Mouse (Mus musculus): ENCODE measurements around the gene Slc5a10.

Slc5a10 gene

DNA sequence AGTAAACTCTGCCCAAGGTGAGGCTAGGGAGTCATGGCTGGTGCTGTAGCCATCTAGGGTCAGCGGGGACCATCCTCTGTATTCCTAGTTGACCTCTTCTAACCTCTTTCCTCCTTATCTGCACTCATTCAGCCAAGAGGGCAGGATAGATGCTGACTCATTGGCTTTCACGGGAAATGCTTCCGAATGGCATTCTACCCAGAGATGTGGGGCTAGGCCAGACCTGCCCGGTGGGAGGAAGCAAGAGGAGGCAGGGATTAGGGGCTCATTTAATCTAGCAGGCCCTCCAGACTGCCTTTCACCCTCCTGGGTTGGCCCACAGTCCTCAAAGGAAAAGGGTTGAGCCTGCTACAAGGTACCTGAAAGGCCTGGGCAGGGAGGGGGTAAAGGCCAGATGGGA, 14.4 kb downstream of the Slc5a10 start:
- intact Hi-C loops (cut with DNase I) = no loop called here

GRCm38 (mm10) chr11:61705581-61705980, 15.0 kb downstream of the Slc5a10 start:
- intact Hi-C loops (cut with DNase I) = no loop called here

- intact Hi-C loops (cut with DNase I) = no loop called here
Measured at GRCm38 (mm10) chr11:61702494-61702893, 18.1 kb downstream of the Slc5a10 start.

GRCm38 (mm10) chr11:61701696-61702095, 18.9 kb downstream of the Slc5a10 start:
- intact Hi-C loops (cut with DNase I) = no loop called here

DNA sequence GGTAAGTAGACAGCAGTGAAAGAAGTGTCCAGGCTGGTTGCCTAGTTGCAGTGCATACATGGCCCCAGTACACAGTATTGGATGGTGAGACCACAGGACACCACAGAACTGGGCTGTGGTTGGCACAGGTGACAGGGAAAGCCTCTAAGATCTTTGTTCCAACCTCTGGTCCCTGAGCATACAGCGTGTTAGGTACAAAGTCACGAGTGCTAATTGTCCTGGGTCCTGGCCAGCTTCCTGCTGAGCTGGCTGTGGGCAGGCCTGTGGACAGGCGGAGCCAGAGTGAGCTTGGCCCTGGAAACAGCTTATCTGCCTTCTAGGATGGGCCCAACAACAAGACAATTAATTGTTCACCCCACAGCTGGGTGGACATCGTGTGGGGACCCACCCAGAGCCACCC, 20.7 kb downstream of the Slc5a10 start:
- intact Hi-C loops (cut with DNase I) = no loop called here

GRCm38 (mm10) chr11:61699460-61699859, 21.2 kb downstream of the Slc5a10 start:
- intact Hi-C loops (cut with DNase I) = no loop called here

GRCm38 (mm10) chr11:61698852-61699251, 21.8 kb downstream of the Slc5a10 start:
- intact Hi-C loops (cut with DNase I) = no loop called here

DNA sequence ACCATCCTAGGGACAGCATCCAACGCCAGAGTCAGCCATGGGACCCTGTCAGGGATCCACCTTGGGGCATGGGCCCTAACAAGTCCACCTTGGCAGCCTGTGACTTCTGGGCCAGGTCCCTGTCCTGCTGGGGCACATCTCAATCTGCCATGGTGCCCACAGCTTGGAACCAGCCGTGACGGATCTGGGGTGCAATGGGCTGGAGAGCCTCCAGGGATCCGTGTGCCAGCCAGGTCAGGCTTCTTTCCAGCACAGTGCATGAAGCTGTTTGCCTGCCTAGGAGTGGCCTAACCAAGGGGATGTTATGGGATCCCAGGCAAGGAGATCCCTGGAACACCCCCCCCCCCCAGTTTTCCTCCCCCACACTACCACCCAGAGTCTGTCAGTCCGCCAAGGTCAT, 27.6 kb downstream of the Slc5a10 start:
- intact Hi-C loops (cut with DNase I) = no loop called here

- intact Hi-C loops (cut with DNase I) = no loop called here
Measured at GRCm38 (mm10) chr11:61687595-61687994, 33.0 kb downstream of the Slc5a10 start.

- intact Hi-C loops (cut with DNase I) = no loop called here
Measured at GRCm38 (mm10) chr11:61686906-61687453, 33.6 kb downstream of the Slc5a10 start.

DNA sequence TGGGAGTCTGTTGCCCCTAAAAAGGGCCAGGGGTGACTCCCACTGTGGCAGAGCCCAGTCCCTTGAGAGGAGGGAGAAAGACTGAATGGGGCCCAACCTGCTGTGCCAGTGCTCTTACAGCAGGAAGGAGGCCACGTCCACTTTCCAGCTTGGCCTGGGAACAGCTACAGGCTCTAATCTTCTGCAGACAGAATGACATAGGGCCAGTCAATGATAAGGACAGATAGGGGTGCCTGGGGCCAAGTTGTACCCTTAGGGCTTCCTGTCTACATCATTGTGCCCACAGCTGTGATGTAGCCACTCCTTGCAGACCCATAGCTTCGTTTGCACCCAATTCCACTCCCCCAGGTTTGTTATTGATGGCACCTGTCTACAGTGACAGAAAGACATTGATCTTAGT, 34.5 kb downstream of the Slc5a10 start:
- intact Hi-C loops (cut with DNase I) = no loop called here

DNA sequence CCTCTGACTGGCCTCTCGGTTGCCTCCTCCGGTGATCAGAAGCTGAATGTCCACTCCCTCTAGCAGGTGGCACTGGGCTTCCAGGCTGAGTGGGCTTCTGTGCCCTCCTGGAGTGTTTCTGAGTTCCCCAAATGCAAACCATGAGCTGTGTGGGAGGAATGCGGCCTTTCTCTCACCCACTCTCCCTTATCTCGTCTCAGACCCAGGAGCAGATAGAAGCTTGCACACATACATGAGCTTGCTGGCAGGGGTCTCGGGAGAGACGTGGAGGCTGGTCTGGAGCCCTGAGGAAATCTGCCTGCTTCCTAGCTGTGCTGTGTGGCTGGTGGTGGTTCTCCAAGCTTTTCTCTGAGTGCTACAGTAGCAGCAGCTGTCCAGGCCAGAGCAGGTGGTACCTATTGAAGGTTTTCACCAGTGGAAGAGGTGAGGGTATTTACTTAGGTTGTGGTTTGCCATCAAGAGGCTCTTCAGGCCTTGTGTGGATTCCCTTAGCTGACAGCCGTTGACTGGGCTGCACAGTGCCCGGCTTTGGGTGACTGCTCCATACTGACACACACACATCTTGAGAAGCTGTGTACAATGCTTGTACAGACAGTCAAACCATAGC, 35.4 kb downstream of the Slc5a10 start:
- intact Hi-C loops (cut with DNase I) = no loop called here

DNA sequence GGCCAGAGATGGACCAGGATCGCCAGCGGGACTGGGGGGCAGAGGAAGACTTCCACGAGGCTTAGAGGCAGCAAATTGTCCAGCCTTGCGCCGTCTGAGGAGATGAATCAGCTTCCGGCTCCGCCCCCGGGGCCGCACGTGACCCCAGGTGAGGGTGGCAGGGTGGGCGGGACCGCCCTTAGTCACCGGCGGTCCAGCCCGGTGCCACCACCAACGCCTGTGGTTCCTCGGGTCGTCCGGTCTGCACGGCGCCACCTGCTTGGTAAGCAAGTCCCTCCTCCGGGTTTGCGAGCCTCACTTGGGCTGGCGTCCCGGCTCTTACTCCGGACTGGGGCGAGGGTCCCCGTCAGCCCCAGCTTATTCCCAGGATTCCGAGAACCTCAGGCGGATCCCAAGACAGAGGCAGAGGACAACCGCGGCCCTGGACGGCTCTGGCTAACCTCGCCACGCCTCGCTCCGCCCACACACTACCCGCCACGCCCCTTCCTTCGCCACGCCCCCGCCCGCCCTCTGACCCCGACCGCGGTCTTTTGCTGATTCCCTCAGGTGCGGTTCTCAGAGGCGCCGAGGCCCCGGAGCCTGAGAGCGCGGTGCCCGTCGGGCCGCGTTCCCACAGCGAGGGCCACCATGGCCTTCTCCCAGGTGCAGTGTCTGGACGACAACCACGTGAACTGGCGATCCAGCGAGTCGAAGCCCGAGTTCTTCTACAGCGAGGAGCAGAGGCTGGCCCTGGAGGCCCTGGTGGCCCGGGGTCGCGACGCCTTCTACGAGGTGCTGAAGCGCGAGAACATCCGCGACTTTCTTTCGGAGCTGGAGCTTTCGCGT, 36.5 kb downstream of the Slc5a10 start, which contains the start of gene Fam83g:
Fam83g (plus strand) TSS at position 185 of the 825 bp plus-strand sequence.
- intact Hi-C loops (cut with DNase I) = no loop called here

GRCm38 (mm10) chr11:61679091-61679866, 41.3 kb downstream of the Slc5a10 start:
- intact Hi-C loops (cut with DNase I) = no loop called here

GRCm38 (mm10) chr11:61677709-61678108, 42.9 kb downstream of the Slc5a10 start:
- intact Hi-C loops (cut with DNase I) = no loop called here

- intact Hi-C loops (cut with DNase I) = no loop called here
Measured at GRCm38 (mm10) chr11:61676216-61676854, 44.3 kb downstream of the Slc5a10 start.

GRCm38 (mm10) chr11:61675332-61675731, 45.3 kb downstream of the Slc5a10 start:
- intact Hi-C loops (cut with DNase I) = no loop called here

GRCm38 (mm10) chr11:61674839-61675159, 45.8 kb downstream of the Slc5a10 start:
- intact Hi-C loops (cut with DNase I) = no loop called here

DNA sequence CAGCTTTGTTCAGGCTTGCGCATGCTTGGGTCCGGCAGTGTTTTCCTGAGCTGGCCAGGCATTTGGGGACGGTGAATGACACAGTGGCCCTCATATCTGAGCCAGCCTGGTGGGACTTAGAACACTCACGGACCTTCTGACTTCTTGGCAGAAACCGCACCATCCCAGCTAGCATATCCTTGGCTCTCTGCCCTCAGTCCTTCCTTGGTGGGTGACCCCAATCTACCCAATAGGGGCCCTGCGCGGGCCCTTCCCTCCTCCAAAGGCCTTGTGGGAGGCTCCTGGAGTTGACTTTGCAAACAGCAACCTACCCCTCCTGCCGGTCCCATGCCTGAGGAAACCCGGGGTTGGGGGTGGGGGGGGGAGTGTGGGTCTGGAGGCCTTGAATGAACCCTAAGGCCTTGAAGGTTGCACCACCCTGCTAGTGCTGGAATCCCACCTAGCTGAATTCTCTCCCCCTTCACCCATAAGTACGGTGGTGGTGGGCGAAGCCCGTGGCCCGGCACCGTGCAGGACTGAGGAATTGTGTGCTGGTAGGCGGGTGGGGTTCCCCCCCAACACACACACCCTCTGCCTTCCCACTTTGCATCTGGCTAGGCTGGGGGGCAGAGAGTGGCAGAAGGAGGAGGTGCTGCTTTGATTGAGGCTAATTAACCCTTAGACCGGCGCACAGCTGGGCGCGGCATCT, 46.3 kb downstream of the Slc5a10 start:
- intact Hi-C loops (cut with DNase I) = no loop called here

DNA sequence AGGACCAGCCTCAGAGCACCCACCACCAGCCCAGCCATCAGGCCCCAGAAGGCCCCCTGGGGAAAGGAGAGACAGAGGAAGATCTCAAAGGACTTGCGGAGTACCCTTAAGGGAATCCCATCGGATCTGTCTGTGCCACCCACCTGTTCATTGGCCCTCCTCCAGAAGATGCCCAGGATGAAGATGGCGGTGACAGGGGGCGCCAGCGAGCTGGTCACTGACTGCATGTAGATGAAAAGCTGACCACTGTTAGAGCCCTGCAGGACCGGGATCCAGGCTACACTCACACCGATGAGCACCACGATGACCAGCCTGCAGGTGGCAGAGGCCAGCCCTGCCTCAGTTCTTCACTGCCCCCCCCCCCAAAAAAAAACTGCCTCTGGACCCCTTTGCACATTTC, 46.9 kb downstream of the Slc5a10 start:
- intact Hi-C loops (cut with DNase I) = no loop called here

All from adrenal gland (tissue).